Mouse (Mus musculus): ENCODE measurements around the gene Msx2. TPM values are rescaled to one million over a fixed set of nuclear protein-coding genes. Genes with fewer than 3 reads are reported as not detected.

The Msx2 gene
- 1.9 and 2.9 TPM in 2 replicates for polyA plus RNA-seq (2014; fragmentation: Nextera tagmentation; extraction: Ambion mirVana)

GRCm38 (mm10) chr13:53472614-53473124, at the start of gene Msx2:
Gene Msx2, minus strand, starts transcription at chr13:53473074.
- Histone ChIP-seq H3K4me1 (replicated peaks; ENCODE audit: control insufficient read depth, insufficient read depth, low read length) (peaks cover 9% of the 10 kb centered on the region), H3K4me2 (replicated peaks) (peak within 1 kb of the TSS; percentile 77), H3K27me3 (ENCODE audit: control insufficient read depth, insufficient read depth, low read length) (peaks cover 100% of the 10 kb centered on the region), H3K27ac (no peak within 1 kb of the TSS), H3K9ac (peak within 1 kb of the TSS; percentile 44), H3K9me3 (ENCODE audit: control insufficient read depth, low read length) (no peaks in the 10 kb centered on the region), H3K36me3 (replicated peaks; ENCODE audit: control insufficient read depth, insufficient read depth) (no peaks in the 10 kb centered on the region), H3K4me3 (replicated peaks; ENCODE audit: low read length) (peak within 1 kb of the TSS; percentile 43)
- 1% methylated on average over 35 of the region's 38 CpGs for WGBS
- DNase-seq (ENCODE audit: low spot score): peak; percentile 75
- peak; percentile 92 for ATAC-seq (ENCODE audit: low FRiP score)

- no peaks in the 10 kb centered on the region for H3K9me3 ChIP-seq (ENCODE audit: control insufficient read depth, low read length)
- ATAC-seq (ENCODE audit: low FRiP score): no peak
- no peak overlapping the region for H3K4me3 ChIP-seq (replicated peaks; ENCODE audit: low read length)
- 55% methylated on average over 3 of the region's 3 CpGs for WGBS
- H3K36me3 ChIP-seq (replicated peaks; ENCODE audit: control insufficient read depth, insufficient read depth): no peaks in the 10 kb centered on the region
- no peak overlapping the region for H3K9ac ChIP-seq
- H3K27me3 ChIP-seq (ENCODE audit: control insufficient read depth, insufficient read depth, low read length): no peaks in the 10 kb centered on the region
- DNase-seq (ENCODE audit: low spot score): no peak
- H3K27ac ChIP-seq: no peak overlapping the region
- H3K4me2 ChIP-seq (replicated peaks): no peak overlapping the region
- H3K4me1 ChIP-seq (replicated peaks; ENCODE audit: control insufficient read depth, insufficient read depth, low read length): peaks cover 20% of the 10 kb centered on the region
These were observed 48.6 kb upstream of the Msx2 start for GRCm38 (mm10) chr13:53521468-53521867.

GRCm38 (mm10) chr13:53520343-53520937, 47.6 kb upstream of the Msx2 start:
- Histone ChIP-seq H3K27me3 (ENCODE audit: control insufficient read depth, insufficient read depth, low read length) (no peaks in the 10 kb centered on the region), H3K4me3 (replicated peaks; ENCODE audit: low read length) (no peak overlapping the region), H3K36me3 (replicated peaks; ENCODE audit: control insufficient read depth, insufficient read depth) (no peaks in the 10 kb centered on the region), H3K9ac (no peak overlapping the region), H3K9me3 (ENCODE audit: control insufficient read depth, low read length) (0 out of 2 replicates have a peak, but pooled peaks cover 7% of the 10 kb centered on the region), H3K27ac (no peak overlapping the region), H3K4me2 (replicated peaks) (no peak overlapping the region), H3K4me1 (replicated peaks; ENCODE audit: control insufficient read depth, insufficient read depth, low read length) (peaks cover 20% of the 10 kb centered on the region)
- no peak for DNase-seq (ENCODE audit: low spot score)
- 37% methylated on average over 12 of the region's 12 CpGs for WGBS
- ATAC-seq (ENCODE audit: low FRiP score): no peak

- Histone ChIP-seq H3K4me2 (replicated peaks) (no peak overlapping the region), H3K4me3 (replicated peaks; ENCODE audit: low read length) (no peak overlapping the region), H3K36me3 (replicated peaks; ENCODE audit: control insufficient read depth, insufficient read depth) (no peaks in the 10 kb centered on the region), H3K4me1 (replicated peaks; ENCODE audit: control insufficient read depth, insufficient read depth, low read length) (peaks cover 20% of the 10 kb centered on the region), H3K9ac (no peak overlapping the region), H3K27ac (no peak overlapping the region), H3K27me3 (ENCODE audit: control insufficient read depth, insufficient read depth, low read length) (no peaks in the 10 kb centered on the region), H3K9me3 (ENCODE audit: control insufficient read depth, low read length) (0 out of 2 replicates have a peak, but pooled peaks cover 11% of the 10 kb centered on the region)
- ATAC-seq (ENCODE audit: low FRiP score) (no peak), DNase-seq (ENCODE audit: low spot score) (no peak)
- 55% methylated on average over 8 of the region's 8 CpGs for WGBS
These were observed 46.9 kb upstream of the Msx2 start for GRCm38 (mm10) chr13:53519727-53520126.

GRCm38 (mm10) chr13:53518306-53518705, 45.4 kb upstream of the Msx2 start:
- 68% methylated on average over 4 of the region's 4 CpGs for WGBS
- no peak for DNase-seq (ENCODE audit: low spot score)
- H3K27ac ChIP-seq: no peak overlapping the region

GRCm38 (mm10) chr13:53514574-53514973, 41.7 kb upstream of the Msx2 start:
- H3K4me3 ChIP-seq (replicated peaks; ENCODE audit: low read length): no peak overlapping the region
- DNase-seq (ENCODE audit: low spot score): no peak
- H3K4me2 ChIP-seq (replicated peaks): no peak overlapping the region
- 0 out of 2 replicates have a peak, but pooled peaks cover 14% of the 10 kb centered on the region for H3K9me3 ChIP-seq (ENCODE audit: control insufficient read depth, low read length)
- no peak for ATAC-seq (ENCODE audit: low FRiP score)
- no peaks in the 10 kb centered on the region for H3K27me3 ChIP-seq (ENCODE audit: control insufficient read depth, insufficient read depth, low read length)
- H3K4me1 ChIP-seq (replicated peaks; ENCODE audit: control insufficient read depth, insufficient read depth, low read length): 0 out of 2 replicates have a peak, but pooled peaks cover 3% of the 10 kb centered on the region
- H3K27ac ChIP-seq: no peak overlapping the region
- H3K36me3 ChIP-seq (replicated peaks; ENCODE audit: control insufficient read depth, insufficient read depth): no peaks in the 10 kb centered on the region
- H3K9ac ChIP-seq: no peak overlapping the region

More at GRCm38 (mm10) chr13:53518306-53518705, 45.4 kb upstream of the Msx2 start:
- Histone ChIP-seq H3K4me1 (replicated peaks; ENCODE audit: control insufficient read depth, insufficient read depth, low read length) (peaks cover 20% of the 10 kb centered on the region), H3K9ac (no peak overlapping the region), H3K36me3 (replicated peaks; ENCODE audit: control insufficient read depth, insufficient read depth) (no peaks in the 10 kb centered on the region), H3K9me3 (ENCODE audit: control insufficient read depth, low read length) (0 out of 2 replicates have a peak, but pooled peaks cover 12% of the 10 kb centered on the region), H3K27me3 (ENCODE audit: control insufficient read depth, insufficient read depth, low read length) (no peaks in the 10 kb centered on the region), H3K4me3 (replicated peaks; ENCODE audit: low read length) (no peak overlapping the region), H3K4me2 (replicated peaks) (no peak overlapping the region)
- no peak for ATAC-seq (ENCODE audit: low FRiP score)

- Histone ChIP-seq H3K36me3 (replicated peaks; ENCODE audit: control insufficient read depth, insufficient read depth) (no peaks in the 10 kb centered on the region), H3K27ac (no peak overlapping the region), H3K4me3 (replicated peaks; ENCODE audit: low read length) (no peak overlapping the region), H3K27me3 (ENCODE audit: control insufficient read depth, insufficient read depth, low read length) (no peaks in the 10 kb centered on the region), H3K9ac (no peak overlapping the region), H3K4me1 (replicated peaks; ENCODE audit: control insufficient read depth, insufficient read depth, low read length) (no peaks in the 10 kb centered on the region), H3K9me3 (ENCODE audit: control insufficient read depth, low read length) (0 out of 2 replicates have a peak, but pooled peaks cover 14% of the 10 kb centered on the region), H3K4me2 (replicated peaks) (no peak overlapping the region)
- DNase-seq (ENCODE audit: low spot score) (no peak), ATAC-seq (ENCODE audit: low FRiP score) (no peak)
- WGBS: 78% methylated on average over 2 of the region's 2 CpGs
These were observed 38.5 kb upstream of the Msx2 start for GRCm38 (mm10) chr13:53511366-53511765.

GRCm38 (mm10) chr13:53502406-53502805, 29.5 kb upstream of the Msx2 start:
- H3K9ac ChIP-seq: no peak overlapping the region

GRCm38 (mm10) chr13:53501561-53502253, 28.8 kb upstream of the Msx2 start:
- no peak for ATAC-seq (ENCODE audit: low FRiP score)
- WGBS: 5% methylated on average over 10 of the region's 10 CpGs
- no peak overlapping the region for H3K4me3 ChIP-seq (replicated peaks; ENCODE audit: low read length)

More at GRCm38 (mm10) chr13:53502406-53502805, 29.5 kb upstream of the Msx2 start:
- Histone ChIP-seq H3K4me3 (replicated peaks; ENCODE audit: low read length) (no peak overlapping the region), H3K9me3 (ENCODE audit: control insufficient read depth, low read length) (no peaks in the 10 kb centered on the region), H3K27ac (no peak overlapping the region), H3K27me3 (ENCODE audit: control insufficient read depth, insufficient read depth, low read length) (no peaks in the 10 kb centered on the region), H3K4me1 (replicated peaks; ENCODE audit: control insufficient read depth, insufficient read depth, low read length) (no peaks in the 10 kb centered on the region), H3K36me3 (replicated peaks; ENCODE audit: control insufficient read depth, insufficient read depth) (no peaks in the 10 kb centered on the region), H3K4me2 (replicated peaks) (no peak overlapping the region)
- DNase-seq (ENCODE audit: low spot score): no peak
- no peak for ATAC-seq (ENCODE audit: low FRiP score)
- WGBS: 16% methylated on average over 6 of the region's 6 CpGs

More at GRCm38 (mm10) chr13:53501561-53502253, 28.8 kb upstream of the Msx2 start:
- Histone ChIP-seq H3K9ac (no peak overlapping the region), H3K27ac (no peak overlapping the region), H3K9me3 (ENCODE audit: control insufficient read depth, low read length) (no peaks in the 10 kb centered on the region), H3K4me2 (replicated peaks) (peak overlapping the region; percentile 21; the same call in 1 of the 2 replicates), H3K27me3 (ENCODE audit: control insufficient read depth, insufficient read depth, low read length) (no peaks in the 10 kb centered on the region), H3K36me3 (replicated peaks; ENCODE audit: control insufficient read depth, insufficient read depth) (no peaks in the 10 kb centered on the region), H3K4me1 (replicated peaks; ENCODE audit: control insufficient read depth, insufficient read depth, low read length) (no peaks in the 10 kb centered on the region)
- no peak for DNase-seq (ENCODE audit: low spot score)
